Mouse (Mus musculus): Measurements from ENCODE around the gene Bmpr2.

DNA sequence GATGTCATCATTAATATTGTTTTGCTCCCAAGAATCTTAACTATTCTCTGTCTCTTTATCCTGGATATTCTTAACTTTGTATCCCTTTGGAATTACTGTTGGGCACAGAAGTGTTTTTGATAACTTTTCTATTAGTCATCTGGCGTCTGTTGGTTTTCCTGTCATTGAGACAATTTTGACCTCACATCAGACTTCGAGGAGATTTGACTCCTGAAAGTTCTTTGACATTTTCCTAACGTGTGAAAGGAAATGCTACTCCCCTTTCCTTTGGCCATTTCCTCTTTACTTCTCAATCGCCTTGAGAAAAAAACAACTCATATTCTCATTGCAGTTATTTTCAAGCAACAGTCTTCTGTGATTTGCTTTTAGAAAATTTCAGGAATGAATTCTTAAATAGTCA, 2.1 kb downstream of the Bmpr2 start:
- TF ChIP-seq GATA1 (IDR thresholded peaks at IDR 0.05; ENCODE audit: borderline replicate concordance, low read length) (no peak), FLI1 (IDR thresholded peaks at IDR 0.05; ENCODE audit: low read length) (no peak)
